Mouse (Mus musculus): ENCODE measurements at regions not wholly inside any gene's neighbourhood (a gene's known extent, or its start where the extent isn't known, plus 50 kb on each side); places are given as distances from the start of the nearest gene placed in this dataset.
A peak's percentile ranks its signal among the peaks of the same experiment; 100 is the strongest.

- H3K27ac ChIP-seq (replicated peaks; ENCODE audit: low read depth, low read length) = no peak overlapping the region
- no peak overlapping the region for H3K9ac ChIP-seq (ENCODE audit: low read depth, low read length, severe bottlenecking)
- H3K9me3 ChIP-seq (ENCODE audit: control insufficient read depth, low read length) = no peaks in the 10 kb centered on the region
- H3K27me3 ChIP-seq (ENCODE audit: control insufficient read depth, insufficient read depth, low read length) = no peaks in the 10 kb centered on the region
- no peak for ATAC-seq (ENCODE audit: low FRiP score, low read depth)
- TF ChIP-seq POLR2A (IDR thresholded peaks at IDR 0.05; ENCODE audit: borderline replicate concordance, extremely low read depth, insufficient read depth, insufficient read length) = no peak
- whole genome bisulfite sequencing = 67% methylated on average over 3 of the region's 3 CpGs
- H3K4me1 ChIP-seq (ENCODE audit: control insufficient read depth, insufficient read depth, low read length) = no peaks in the 10 kb centered on the region
- DNase-seq (ENCODE audit: low spot score) = no peak
- no peak overlapping the region for H3K4me3 ChIP-seq (replicated peaks; ENCODE audit: low read length)
- no peaks in the 10 kb centered on the region for H3K36me3 ChIP-seq (ENCODE audit: control insufficient read depth, insufficient read depth, low read length)
- no peak overlapping the region for H3K4me2 ChIP-seq (replicated peaks; ENCODE audit: low read depth, low read length, severe bottlenecking)
Measured at GRCm38 (mm10) chr6:111995823-111996222, 277.7 kb upstream of the Lmcd1 start.

- no peaks in the 10 kb centered on the region for H3K36me3 ChIP-seq (ENCODE audit: control insufficient read depth, insufficient read depth, low read length)
- no peak for TF ChIP-seq POLR2A (IDR thresholded peaks at IDR 0.05; ENCODE audit: borderline replicate concordance, extremely low read depth, insufficient read depth, insufficient read length)
- no peak for DNase-seq (ENCODE audit: low spot score)
- H3K4me3 ChIP-seq (replicated peaks; ENCODE audit: low read length) = no peak overlapping the region
- H3K9ac ChIP-seq (ENCODE audit: low read depth, low read length, severe bottlenecking) = no peak overlapping the region
- no peaks in the 10 kb centered on the region for H3K4me1 ChIP-seq (ENCODE audit: control insufficient read depth, insufficient read depth, low read length)
- H3K27ac ChIP-seq (replicated peaks; ENCODE audit: low read depth, low read length) = no peak overlapping the region
- WGBS = 92% methylated on average over 3 of the region's 3 CpGs
- no peak for ATAC-seq (ENCODE audit: low FRiP score, low read depth)
- H3K27me3 ChIP-seq (ENCODE audit: control insufficient read depth, insufficient read depth, low read length) = no peaks in the 10 kb centered on the region
- no peaks in the 10 kb centered on the region for H3K9me3 ChIP-seq (ENCODE audit: control insufficient read depth, low read length)
- H3K4me2 ChIP-seq (replicated peaks; ENCODE audit: low read depth, low read length, severe bottlenecking) = no peak overlapping the region
Measured at GRCm38 (mm10) chr6:112003784-112004471, 269.6 kb upstream of the Lmcd1 start.

GRCm38 (mm10) chr6:112026261-112027205 lies 247.0 kb upstream of the Lmcd1 start:
- H3K36me3 ChIP-seq (ENCODE audit: control insufficient read depth, insufficient read depth, low read length) = no peaks in the 10 kb centered on the region
- TF ChIP-seq POLR2A (IDR thresholded peaks at IDR 0.05; ENCODE audit: borderline replicate concordance, extremely low read depth, insufficient read depth, insufficient read length) = no peak
- H3K27me3 ChIP-seq (ENCODE audit: control insufficient read depth, insufficient read depth, low read length) = no peaks in the 10 kb centered on the region
- DNase-seq (ENCODE audit: low spot score) (no peak), ATAC-seq (ENCODE audit: low FRiP score, low read depth) (no peak)
- WGBS = 67% methylated on average over 1 of the region's 1 CpGs
- H3K27ac ChIP-seq (replicated peaks; ENCODE audit: low read depth, low read length) = no peak overlapping the region
- H3K4me2 ChIP-seq (replicated peaks; ENCODE audit: low read depth, low read length, severe bottlenecking) = no peak overlapping the region
- H3K4me3 ChIP-seq (replicated peaks; ENCODE audit: low read length) = no peak overlapping the region
- no peaks in the 10 kb centered on the region for H3K9me3 ChIP-seq (ENCODE audit: control insufficient read depth, low read length)
- no peaks in the 10 kb centered on the region for H3K4me1 ChIP-seq (ENCODE audit: control insufficient read depth, insufficient read depth, low read length)
- no peak overlapping the region for H3K9ac ChIP-seq (ENCODE audit: low read depth, low read length, severe bottlenecking)

GRCm38 (mm10) chr6:112050548-112051184 lies 222.9 kb upstream of the Lmcd1 start:
- no peak overlapping the region for H3K9ac ChIP-seq (ENCODE audit: low read depth, low read length, severe bottlenecking)
- H3K4me1 ChIP-seq (ENCODE audit: control insufficient read depth, insufficient read depth, low read length) = peaks cover 23% of the 10 kb centered on the region
- H3K9me3 ChIP-seq (ENCODE audit: control insufficient read depth, low read length) = no peaks in the 10 kb centered on the region
- 65% methylated on average over 6 of the region's 6 CpGs for WGBS
- H3K27ac ChIP-seq (replicated peaks; ENCODE audit: low read depth, low read length) = 0 out of 2 replicates have a peak overlapping the region, but pooled peaks have one; percentile 13
- H3K36me3 ChIP-seq (ENCODE audit: control insufficient read depth, insufficient read depth, low read length) = no peaks in the 10 kb centered on the region
- TF ChIP-seq POLR2A (IDR thresholded peaks at IDR 0.05; ENCODE audit: borderline replicate concordance, extremely low read depth, insufficient read depth, insufficient read length) = no peak
- ATAC-seq (ENCODE audit: low FRiP score, low read depth) = 0 out of 2 replicates have a peak, but pooled peaks have one; percentile 16
- no peaks in the 10 kb centered on the region for H3K27me3 ChIP-seq (ENCODE audit: control insufficient read depth, insufficient read depth, low read length)
- H3K4me2 ChIP-seq (replicated peaks; ENCODE audit: low read depth, low read length, severe bottlenecking) = no peak overlapping the region
- no peak overlapping the region for H3K4me3 ChIP-seq (replicated peaks; ENCODE audit: low read length)
- DNase-seq (ENCODE audit: low spot score) = no peak

DNA sequence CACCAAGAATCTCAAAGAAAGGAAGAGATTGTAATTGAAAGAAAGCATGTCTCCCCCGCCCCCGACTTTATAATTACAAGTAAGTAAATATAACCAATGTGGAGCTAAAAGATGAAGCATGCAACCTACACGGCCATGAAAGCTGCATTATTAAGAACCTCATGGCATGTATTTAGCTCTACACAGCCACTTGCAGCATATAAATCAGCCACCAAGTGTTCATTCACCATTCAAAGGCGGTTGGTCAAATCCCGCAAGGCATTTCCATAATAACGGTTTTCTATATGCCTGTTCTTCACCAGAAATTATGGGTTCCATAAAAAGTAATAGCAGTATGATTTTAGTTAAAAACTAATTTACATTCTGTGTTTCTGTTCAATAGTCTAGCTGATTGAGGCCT lies 221.4 kb upstream of the Lmcd1 start:
- Histone ChIP-seq H3K4me1 (ENCODE audit: control insufficient read depth, insufficient read depth, low read length) (peaks cover 23% of the 10 kb centered on the region), H3K27me3 (ENCODE audit: control insufficient read depth, insufficient read depth, low read length) (no peaks in the 10 kb centered on the region), H3K4me2 (replicated peaks; ENCODE audit: low read depth, low read length, severe bottlenecking) (no peak overlapping the region), H3K36me3 (ENCODE audit: control insufficient read depth, insufficient read depth, low read length) (no peaks in the 10 kb centered on the region), H3K9ac (ENCODE audit: low read depth, low read length, severe bottlenecking) (no peak overlapping the region), H3K4me3 (replicated peaks; ENCODE audit: low read length) (no peak overlapping the region), H3K27ac (replicated peaks; ENCODE audit: low read depth, low read length) (no peak overlapping the region), H3K9me3 (ENCODE audit: control insufficient read depth, low read length) (no peaks in the 10 kb centered on the region)
- ATAC-seq (ENCODE audit: low FRiP score, low read depth) (peak; percentile 54; the same call in 1 of the 2 replicates), DNase-seq (ENCODE audit: low spot score) (peak; percentile 40)
- 42% methylated on average over 6 of the region's 6 CpGs for WGBS
- no peak for TF ChIP-seq POLR2A (IDR thresholded peaks at IDR 0.05; ENCODE audit: borderline replicate concordance, extremely low read depth, insufficient read depth, insufficient read length)

Data from limb, embryonic 14.5 days (tissue).